Mouse (Mus musculus) layer of hippocampus, postnatal 36 days (tissue): Measurements from ENCODE around the gene Scn9a. TPM values are rescaled to one million over a fixed set of nuclear protein-coding genes. Genes with fewer than 3 reads are reported as not detected.

Source experiments
- DNase-seq, 2 experiments: peaks; one replicate each; pipeline ENCODE4 v3.0.0; 2022
- total RNA-seq, 2 experiments: library from RNA; stranded (reverse); gene quantifications; 2 replicates each; pipeline ENCODE4 v1.2.3; 2021

Scn9a gene
- total RNA-seq: 1 to 10 TPM; 3.7 to 3.9 TPM

- DNase-seq: peak; percentile 20 to 23
Observed at GRCm38 (mm10) chr2:66634580-66635359, at the start of gene Scn9a. Gene Scn9a (minus strand): TSS chr2:66634962.

GRCm38 (mm10) chr2:66661988-66662387, 27.2 kb upstream of the Scn9a start:
- DNase-seq: no peak

- no peak for DNase-seq
Observed at GRCm38 (mm10) chr2:66656430-66656829, 21.7 kb upstream of the Scn9a start.

- no peak for DNase-seq
Observed at GRCm38 (mm10) chr2:66655431-66655830, 20.7 kb upstream of the Scn9a start.

- DNase-seq: no peak
Observed at GRCm38 (mm10) chr2:66644384-66644783, 9.6 kb upstream of the Scn9a start.

- no peak for DNase-seq
Observed at GRCm38 (mm10) chr2:66632728-66633127, 2.0 kb downstream of the Scn9a start.

GRCm38 (mm10) chr2:66611091-66611490, 23.7 kb downstream of the Scn9a start:
- no peak for DNase-seq

GRCm38 (mm10) chr2:66597313-66597712, 37.4 kb downstream of the Scn9a start:
- DNase-seq: no peak

GRCm38 (mm10) chr2:66596145-66596544, 38.6 kb downstream of the Scn9a start:
- no peak for DNase-seq

- DNase-seq: no peak
Observed at GRCm38 (mm10) chr2:66590151-66590550, 44.6 kb downstream of the Scn9a start.

GRCm38 (mm10) chr2:66580026-66580808, 54.5 kb downstream of the Scn9a start:
- DNase-seq: peak in 1 of 2 experiments; percentile 3

- DNase-seq: no peak
Observed at GRCm38 (mm10) chr2:66548254-66548653, 86.5 kb downstream of the Scn9a start.

GRCm38 (mm10) chr2:66519966-66520365, 114.8 kb downstream of the Scn9a start:
- DNase-seq: no peak

- no peak for DNase-seq
Observed at GRCm38 (mm10) chr2:66511424-66511823, 123.3 kb downstream of the Scn9a start.

- no peak for DNase-seq
Observed at GRCm38 (mm10) chr2:66508032-66508431, 126.7 kb downstream of the Scn9a start.

- no peak for DNase-seq
Observed at GRCm38 (mm10) chr2:66507616-66508015, 127.1 kb downstream of the Scn9a start.

- DNase-seq: no peak
Observed at GRCm38 (mm10) chr2:66502158-66502557, 132.6 kb downstream of the Scn9a start.

GRCm38 (mm10) chr2:66494556-66494955, 140.2 kb downstream of the Scn9a start:
- DNase-seq: no peak

GRCm38 (mm10) chr2:66478395-66478794, 156.4 kb downstream of the Scn9a start:
- no peak for DNase-seq

GRCm38 (mm10) chr2:66473181-66473822, 161.5 kb downstream of the Scn9a start:
- no peak for DNase-seq

- no peak for DNase-seq
Observed at GRCm38 (mm10) chr2:66465484-66465883, 169.3 kb downstream of the Scn9a start.

GRCm38 (mm10) chr2:66464874-66465458, 169.8 kb downstream of the Scn9a start:
- no peak for DNase-seq

GRCm38 (mm10) chr2:66463916-66464315, 170.8 kb downstream of the Scn9a start:
- DNase-seq: no peak
